Mouse (Mus musculus): ENCODE results near the gene Cyfip2. TPM values are rescaled to one million over a fixed set of nuclear protein-coding genes. Genes with fewer than 3 reads are reported as not detected.

The Cyfip2 gene
- polyA plus RNA-seq, 1 experiment from 2014 or later = 7.5 TPM

- ATAC-seq = no peak
- 79% methylated on average over 7 of the region's 7 CpGs for WGBS
- H3K27ac ChIP-seq = no peak overlapping the region
Observed at GRCm38 (mm10) chr11:46216669-46217068, 96.0 kb downstream of the Cyfip2 start.

GRCm38 (mm10) chr11:46215354-46215753 lies 97.3 kb downstream of the Cyfip2 start:
- no peaks in the 10 kb centered on the region for H3K27me3 ChIP-seq (replicated peaks)
- H3K4me2 ChIP-seq (replicated peaks) = peak overlapping the region; percentile 32
- no peaks in the 10 kb centered on the region for H3K36me3 ChIP-seq
- H3K4me1 ChIP-seq (replicated peaks) = peaks cover 30% of the 10 kb centered on the region
- no peak overlapping the region for H3K4me3 ChIP-seq (replicated peaks)
- H3K27ac ChIP-seq = peak overlapping the region; percentile 95
- 5% methylated on average over 3 of the region's 3 CpGs for WGBS
- peak; percentile 66 for ATAC-seq
- no peak overlapping the region for H3K9ac ChIP-seq
- H3K9me3 ChIP-seq = no peaks in the 10 kb centered on the region

More at GRCm38 (mm10) chr11:46216669-46217068, 96.0 kb downstream of the Cyfip2 start:
- no peak overlapping the region for H3K4me3 ChIP-seq (replicated peaks)
- no peaks in the 10 kb centered on the region for H3K27me3 ChIP-seq (replicated peaks)
- no peak overlapping the region for H3K9ac ChIP-seq
- H3K4me2 ChIP-seq (replicated peaks) = no peak overlapping the region
- no peaks in the 10 kb centered on the region for H3K36me3 ChIP-seq
- no peaks in the 10 kb centered on the region for H3K9me3 ChIP-seq
- peaks cover 21% of the 10 kb centered on the region for H3K4me1 ChIP-seq (replicated peaks)

- Histone ChIP-seq H3K27me3 (replicated peaks) (no peaks in the 10 kb centered on the region), H3K4me2 (replicated peaks) (peak overlapping the region; percentile 32), H3K9me3 (no peaks in the 10 kb centered on the region), H3K4me1 (replicated peaks) (peaks cover 36% of the 10 kb centered on the region), H3K4me3 (replicated peaks) (no peak overlapping the region), H3K36me3 (no peaks in the 10 kb centered on the region), H3K27ac (peak overlapping the region; percentile 95), H3K9ac (0 out of 2 replicates have a peak overlapping the region, but pooled peaks have one; percentile 20)
- peak; percentile 24 for ATAC-seq
- WGBS = 17% methylated on average over 14 of the region's 14 CpGs
Observed at GRCm38 (mm10) chr11:46214368-46215230, 98.1 kb downstream of the Cyfip2 start.

GRCm38 (mm10) chr11:46213844-46214243 lies 98.8 kb downstream of the Cyfip2 start:
- Histone ChIP-seq H3K4me2 (replicated peaks) (no peak overlapping the region), H3K9me3 (no peaks in the 10 kb centered on the region), H3K36me3 (no peaks in the 10 kb centered on the region), H3K4me3 (replicated peaks) (no peak overlapping the region), H3K4me1 (replicated peaks) (peaks cover 36% of the 10 kb centered on the region), H3K9ac (no peak overlapping the region), H3K27ac (peak overlapping the region; percentile 95), H3K27me3 (replicated peaks) (no peaks in the 10 kb centered on the region)
- whole genome bisulfite sequencing = 40% methylated on average over 5 of the region's 5 CpGs
- ATAC-seq = peak; percentile 79

- Histone ChIP-seq H3K9ac (no peak overlapping the region), H3K27ac (peak overlapping the region; percentile 71), H3K27me3 (replicated peaks) (no peaks in the 10 kb centered on the region), H3K4me1 (replicated peaks) (peaks cover 36% of the 10 kb centered on the region), H3K9me3 (no peaks in the 10 kb centered on the region), H3K4me2 (replicated peaks) (no peak overlapping the region), H3K4me3 (replicated peaks) (no peak overlapping the region), H3K36me3 (no peaks in the 10 kb centered on the region)
- peak; percentile 26 for ATAC-seq
- WGBS = 29% methylated on average over 3 of the region's 3 CpGs
Observed at GRCm38 (mm10) chr11:46211858-46212257, 100.8 kb downstream of the Cyfip2 start.

GRCm38 (mm10) chr11:46209884-46210283 lies 102.8 kb downstream of the Cyfip2 start:
- Histone ChIP-seq H3K27me3 (replicated peaks) (no peaks in the 10 kb centered on the region), H3K4me1 (replicated peaks) (peaks cover 32% of the 10 kb centered on the region), H3K4me2 (replicated peaks) (no peak overlapping the region), H3K4me3 (replicated peaks) (no peak overlapping the region), H3K27ac (no peak overlapping the region), H3K9me3 (no peaks in the 10 kb centered on the region), H3K9ac (no peak overlapping the region), H3K36me3 (no peaks in the 10 kb centered on the region)
- no peak for ATAC-seq
- 53% methylated on average over 2 of the region's 2 CpGs for WGBS

- Histone ChIP-seq H3K9me3 (no peaks in the 10 kb centered on the region), H3K27ac (peak overlapping the region; percentile 73), H3K4me1 (replicated peaks) (peaks cover 11% of the 10 kb centered on the region), H3K4me2 (replicated peaks) (no peak overlapping the region), H3K4me3 (replicated peaks) (no peak overlapping the region), H3K9ac (no peak overlapping the region), H3K27me3 (replicated peaks) (no peaks in the 10 kb centered on the region), H3K36me3 (no peaks in the 10 kb centered on the region)
- 33% methylated on average over 17 of the region's 17 CpGs for WGBS
- peak; percentile 62 for ATAC-seq
Observed at GRCm38 (mm10) chr11:46205639-46206409, 106.8 kb downstream of the Cyfip2 start.

GRCm38 (mm10) chr11:46204841-46205240 lies 107.8 kb downstream of the Cyfip2 start:
- Histone ChIP-seq H3K4me2 (replicated peaks) (no peak overlapping the region), H3K4me1 (replicated peaks) (peaks cover 7% of the 10 kb centered on the region), H3K9ac (no peak overlapping the region), H3K9me3 (no peaks in the 10 kb centered on the region), H3K27me3 (replicated peaks) (no peaks in the 10 kb centered on the region), H3K4me3 (replicated peaks) (no peak overlapping the region), H3K27ac (peak overlapping the region; percentile 54), H3K36me3 (no peaks in the 10 kb centered on the region)
- ATAC-seq = no peak
- WGBS = 84% methylated on average over 9 of the region's 9 CpGs

- ATAC-seq = 0 out of 2 replicates have a peak, but pooled peaks have one; percentile 11
- Histone ChIP-seq H3K4me3 (replicated peaks) (no peak overlapping the region), H3K4me2 (replicated peaks) (no peak overlapping the region), H3K4me1 (replicated peaks) (peaks cover 5% of the 10 kb centered on the region), H3K27me3 (replicated peaks) (no peaks in the 10 kb centered on the region), H3K9ac (no peak overlapping the region), H3K36me3 (no peaks in the 10 kb centered on the region), H3K27ac (no peak overlapping the region), H3K9me3 (no peaks in the 10 kb centered on the region)
- 27% methylated on average over 10 of the region's 10 CpGs for WGBS
Observed at GRCm38 (mm10) chr11:46202547-46202887, 110.1 kb downstream of the Cyfip2 start.

- Histone ChIP-seq H3K4me3 (replicated peaks) (no peak overlapping the region), H3K27me3 (replicated peaks) (no peaks in the 10 kb centered on the region), H3K27ac (peak overlapping the region; percentile 54; the same call in 1 of the 2 replicates), H3K4me1 (replicated peaks) (peaks cover 5% of the 10 kb centered on the region), H3K4me2 (replicated peaks) (no peak overlapping the region), H3K9ac (no peak overlapping the region), H3K36me3 (no peaks in the 10 kb centered on the region), H3K9me3 (no peaks in the 10 kb centered on the region)
- ATAC-seq = peak; percentile 39
- WGBS = 54% methylated on average over 20 of the region's 20 CpGs
Observed at GRCm38 (mm10) chr11:46201636-46202546, 110.8 kb downstream of the Cyfip2 start.

- Histone ChIP-seq H3K4me2 (replicated peaks) (no peak overlapping the region), H3K36me3 (no peaks in the 10 kb centered on the region)
- WGBS = 92% methylated on average over 11 of the region's 11 CpGs
Observed at GRCm38 (mm10) chr11:46200664-46201063, 112.0 kb downstream of the Cyfip2 start.

More at GRCm38 (mm10) chr11:46200664-46201063, 112.0 kb downstream of the Cyfip2 start:
- H3K4me3 ChIP-seq (replicated peaks) = no peak overlapping the region
- no peak for ATAC-seq
- no peak overlapping the region for H3K27ac ChIP-seq
- peaks cover 5% of the 10 kb centered on the region for H3K4me1 ChIP-seq (replicated peaks)
- H3K9ac ChIP-seq = no peak overlapping the region
- no peaks in the 10 kb centered on the region for H3K9me3 ChIP-seq
- H3K27me3 ChIP-seq (replicated peaks) = no peaks in the 10 kb centered on the region

All from intestine, embryonic 15.5 days (tissue).